Mouse (Mus musculus): Measurements from ENCODE around the gene Eef2kmt. TPM values are rescaled to one million over a fixed set of nuclear protein-coding genes. Genes with fewer than 3 reads are reported as not detected.

Eef2kmt gene
- polyA plus RNA-seq, 2 experiments = 9.9 to 10.7 TPM

- Histone ChIP-seq H3K27me3 (ENCODE audit: control insufficient read depth, insufficient read depth, low read length) (no peaks in the 10 kb centered on the region), H3K9me3 (ENCODE audit: control insufficient read depth, low read length) (no peaks in the 10 kb centered on the region), H3K36me3 (replicated peaks; ENCODE audit: control insufficient read depth, insufficient read depth, low read depth) (no peaks in the 10 kb centered on the region), H3K4me2 (ENCODE audit: low read depth) (no peak overlapping the region), H3K9ac (replicated peaks) (no peak overlapping the region), H3K4me1 (replicated peaks; ENCODE audit: control insufficient read depth in 2 of 2, insufficient read depth in 2 of 2, low read length in 1 of 2) (no peaks in the 10 kb centered on the region), H3K27ac (no peak overlapping the region), H3K4me3 (ENCODE audit: insufficient read depth in 1 of 2, low read depth in 2 of 2, low read length in 2 of 2) (no peak overlapping the region)
- DNase-seq (ENCODE audit: low read depth in 3 of 3, low spot score in 3 of 3) (no peak), ATAC-seq (ENCODE audit: insufficient read depth) (no peak)
- WGBS (ENCODE audit: insufficient replicate concordance) = 61% methylated on average over 3 of the region's 3 CpGs
- TF ChIP-seq CTCF (IDR thresholded peaks at IDR 0.05; ENCODE audit: low read depth) (no peak), EP300 (IDR thresholded peaks at IDR 0.05; ENCODE audit: low read depth) (no peak)
Measured at GRCm38 (mm10) chr16:5212150-5212549, 43.6 kb downstream of the Eef2kmt start.

DNA sequence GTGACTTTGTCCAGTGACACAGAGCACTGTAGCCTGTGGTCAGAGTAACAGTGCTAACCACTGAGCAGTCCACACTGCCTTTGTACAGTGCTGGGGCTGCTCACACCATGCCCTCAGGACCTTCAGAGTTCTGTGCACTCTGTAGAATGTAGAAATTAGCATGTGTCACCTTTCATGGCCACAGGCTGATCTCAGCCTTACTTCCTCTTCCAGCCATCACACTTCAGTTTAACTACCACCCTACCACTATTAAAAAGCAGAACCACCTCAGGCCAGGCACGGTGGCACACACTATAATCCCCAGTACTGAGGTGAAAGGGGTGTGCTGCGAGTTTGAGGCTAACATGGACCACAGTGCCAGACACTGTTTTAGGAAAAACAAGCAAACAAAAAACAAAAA lies 45.4 kb downstream of the Eef2kmt start:
- TF ChIP-seq CTCF (IDR thresholded peaks at IDR 0.05; ENCODE audit: low read depth) (no peak), EP300 (IDR thresholded peaks at IDR 0.05; ENCODE audit: low read depth) (no peak)
- Histone ChIP-seq H3K36me3 (replicated peaks; ENCODE audit: control insufficient read depth, insufficient read depth, low read depth) (no peaks in the 10 kb centered on the region), H3K9me3 (ENCODE audit: control insufficient read depth, low read length) (no peaks in the 10 kb centered on the region), H3K27me3 (ENCODE audit: control insufficient read depth, insufficient read depth, low read length) (no peaks in the 10 kb centered on the region), H3K27ac (no peak overlapping the region), H3K9ac (replicated peaks) (no peak overlapping the region), H3K4me2 (ENCODE audit: low read depth) (no peak overlapping the region), H3K4me1 (replicated peaks; ENCODE audit: control insufficient read depth in 2 of 2, insufficient read depth in 2 of 2, low read length in 1 of 2) (no peaks in the 10 kb centered on the region), H3K4me3 (ENCODE audit: insufficient read depth in 1 of 2, low read depth in 2 of 2, low read length in 2 of 2) (no peak overlapping the region)
- DNase-seq (ENCODE audit: low read depth in 3 of 3, low spot score in 3 of 3) (no peak), ATAC-seq (ENCODE audit: insufficient read depth) (no peak)
- 18% methylated on average over 2 of the region's 2 CpGs for WGBS (ENCODE audit: insufficient replicate concordance)

- H3K36me3 ChIP-seq (replicated peaks; ENCODE audit: control insufficient read depth, insufficient read depth, low read depth) = no peaks in the 10 kb centered on the region
- DNase-seq (ENCODE audit: low read depth in 3 of 3, low spot score in 3 of 3) (no peak), ATAC-seq (ENCODE audit: insufficient read depth) (no peak)
- H3K9ac ChIP-seq (replicated peaks) = no peak overlapping the region
- 63% methylated on average over 5 of the region's 5 CpGs for WGBS (ENCODE audit: insufficient replicate concordance)
- H3K27me3 ChIP-seq (ENCODE audit: control insufficient read depth, insufficient read depth, low read length) = no peaks in the 10 kb centered on the region
- no peak overlapping the region for H3K4me2 ChIP-seq (ENCODE audit: low read depth)
- no peak overlapping the region for H3K27ac ChIP-seq
- H3K9me3 ChIP-seq (ENCODE audit: control insufficient read depth, low read length) = no peaks in the 10 kb centered on the region
- TF ChIP-seq EP300 (IDR thresholded peaks at IDR 0.05; ENCODE audit: low read depth) (no peak), CTCF (IDR thresholded peaks at IDR 0.05; ENCODE audit: low read depth) (no peak)
- no peak overlapping the region for H3K4me3 ChIP-seq (ENCODE audit: insufficient read depth in 1 of 2, low read depth in 2 of 2, low read length in 2 of 2)
- peaks cover 2 to 3% of the 10 kb centered on the region in 2 experiments; a peak in 1 of 4 replicates for H3K4me1 ChIP-seq (replicated peaks; ENCODE audit: control insufficient read depth in 2 of 2, insufficient read depth in 2 of 2, low read length in 1 of 2)
Measured at GRCm38 (mm10) chr16:5206051-5206450, 49.7 kb downstream of the Eef2kmt start.

GRCm38 (mm10) chr16:5205431-5205970 lies 50.3 kb downstream of the Eef2kmt start:
- no peak for TF ChIP-seq CTCF (IDR thresholded peaks at IDR 0.05; ENCODE audit: low read depth)
- TF ChIP-seq EP300 (IDR thresholded peaks at IDR 0.05; ENCODE audit: low read depth) = no peak
- no peak overlapping the region for H3K4me3 ChIP-seq (ENCODE audit: insufficient read depth in 1 of 2, low read depth in 2 of 2, low read length in 2 of 2)
- H3K27me3 ChIP-seq (ENCODE audit: control insufficient read depth, insufficient read depth, low read length) = no peaks in the 10 kb centered on the region
- H3K4me1 ChIP-seq (replicated peaks; ENCODE audit: control insufficient read depth in 2 of 2, insufficient read depth in 2 of 2, low read length in 1 of 2) = peaks cover 2 to 3% of the 10 kb centered on the region in 2 experiments; a peak in 1 of 4 replicates
- H3K9me3 ChIP-seq (ENCODE audit: control insufficient read depth, low read length) = no peaks in the 10 kb centered on the region
- no peak overlapping the region for H3K4me2 ChIP-seq (ENCODE audit: low read depth)
- no peaks in the 10 kb centered on the region for H3K36me3 ChIP-seq (replicated peaks; ENCODE audit: control insufficient read depth, insufficient read depth, low read depth)
- WGBS (ENCODE audit: insufficient replicate concordance) = 70% methylated on average over 5 of the region's 5 CpGs
- no peak overlapping the region for H3K27ac ChIP-seq
- H3K9ac ChIP-seq (replicated peaks) = no peak overlapping the region
- DNase-seq (ENCODE audit: low read depth in 3 of 3, low spot score in 3 of 3) (no peak), ATAC-seq (ENCODE audit: insufficient read depth) (no peak)

GRCm38 (mm10) chr16:5203668-5204433 lies 51.9 kb downstream of the Eef2kmt start, which contains the start of gene Nagpa:
Gene Nagpa (minus strand): TSS chr16:5204012.
- ATAC-seq (ENCODE audit: insufficient read depth) (peak; percentile 73), DNase-seq (ENCODE audit: low read depth in 3 of 3, low spot score in 3 of 3) (peak; percentile 52 to 63 (median 60))
- peaks cover 4% of the 10 kb centered on the region; the same call in 1 of the 2 replicates for H3K36me3 ChIP-seq (replicated peaks; ENCODE audit: control insufficient read depth, insufficient read depth, low read depth)
- H3K9ac ChIP-seq (replicated peaks) = peak within 1 kb of the TSS; percentile 56
- H3K4me3 ChIP-seq (ENCODE audit: insufficient read depth in 1 of 2, low read depth in 2 of 2, low read length in 2 of 2) = peak within 1 kb of the TSS; percentile 79 to 82
- H3K27me3 ChIP-seq (ENCODE audit: control insufficient read depth, insufficient read depth, low read length) = no peaks in the 10 kb centered on the region
- H3K9me3 ChIP-seq (ENCODE audit: control insufficient read depth, low read length) = no peaks in the 10 kb centered on the region
- H3K27ac ChIP-seq = no peak within 1 kb of the TSS
- H3K4me1 ChIP-seq (replicated peaks; ENCODE audit: control insufficient read depth in 2 of 2, insufficient read depth in 2 of 2, low read length in 1 of 2) = peaks cover 2 to 3% of the 10 kb centered on the region in 2 experiments; a peak in 1 of 4 replicates
- WGBS (ENCODE audit: insufficient replicate concordance) = 2% methylated on average over 40 of the region's 40 CpGs
- TF ChIP-seq EP300 (IDR thresholded peaks at IDR 0.05; ENCODE audit: low read depth) (no peak), CTCF (IDR thresholded peaks at IDR 0.05; ENCODE audit: low read depth) (no peak)
- H3K4me2 ChIP-seq (ENCODE audit: low read depth) = peak within 1 kb of the TSS; percentile 79
